Mouse (Mus musculus) neural tube, embryonic 13.5 days (tissue): Measurements from ENCODE around the gene Runx3. TPM values are rescaled to one million over a fixed set of nuclear protein-coding genes. Genes with fewer than 3 reads are reported as not detected.

ENCODE experiments used
- ATAC-seq: fragments of 200-750 bp; cut with Nextera tagmentation; 2 replicates; pipeline ENCODE4 v1.8.0; 2017; ENCODE audit warnings: low read depth, mild to moderate bottlenecking, moderate TSS enrichment, moderate library complexity
- H3K27ac ChIP-seq: fragments of 300-500 bp; sonication (generic); replicated peaks from 2 replicates; pipeline ENCODE4 v1.5.1; 2015; ENCODE audit warnings: moderate library complexity, mild to moderate bottlenecking, inconsistent platforms
- H3K27me3 ChIP-seq: fragments of 300-500 bp; sonication (generic); 2 replicates; pipeline ENCODE4 v1.6.1; 2015; ENCODE audit warnings: mild to moderate bottlenecking, inconsistent platforms
- H3K36me3 ChIP-seq: fragments of 300-500 bp; sonication (generic); 2 replicates; pipeline ENCODE4 v1.6.1; 2015; ENCODE audit warnings: mild to moderate bottlenecking, inconsistent platforms
- H3K4me1 ChIP-seq: fragments of 300-500 bp; sonication (generic); replicated peaks from 2 replicates; pipeline ENCODE4 v1.6.1; 2015; ENCODE audit warnings: inconsistent platforms
- H3K4me2 ChIP-seq: fragments of 300-500 bp; sonication (generic); 2 replicates; pipeline ENCODE4 v1.6.1; 2015; ENCODE audit warnings: inconsistent platforms, mild to moderate bottlenecking, moderate library complexity
- H3K4me3 ChIP-seq: fragments of 300-500 bp; sonication (generic); 2 replicates; pipeline ENCODE4 v1.5.1; 2015; ENCODE audit warnings: mild to moderate bottlenecking, inconsistent platforms
- H3K9ac ChIP-seq: fragments of 300-500 bp; sonication (generic); 2 replicates; pipeline ENCODE4 v1.6.1; 2015; ENCODE audit warnings: moderate library complexity, mild to moderate bottlenecking, inconsistent platforms
- H3K9me3 ChIP-seq: fragments of 300-500 bp; sonication (generic); 2 replicates; pipeline ENCODE4 v1.6.1; 2016; ENCODE audit warnings: inconsistent platforms
- WGBS: fragments of 180-500 bp; shearing (Covaris S2); methylation state at CpG from one replicate; pipeline ENCODE4 v1.1.7; 2015; 5-methylcytosine and 5-hydroxymethylcytosine counted together
- polyA plus RNA-seq: library from polyadenylated mRNA; unstranded; fragments of >200 nt; fragmentation: Nextera tagmentation; extraction: Ambion mirVana; gene quantifications from 2 replicates; pipeline ENCODE4 v1.2.1, GENCODE M21; 2015

Runx3 gene
- polyA plus RNA-seq = 1.7 and 1.9 TPM in 2 replicates

GRCm38 (mm10) chr4:135120342-135121100, at the start of gene Runx3:
Gene Runx3 (plus strand): TSS chr4:135120652.
- no peak within 1 kb of the TSS for H3K4me3 ChIP-seq
- no peak within 1 kb of the TSS for H3K9ac ChIP-seq
- peaks cover 3% of the 10 kb centered on the region; the same call in 1 of the 2 replicates for H3K27me3 ChIP-seq
- 80% methylated on average over 18 of the region's 18 CpGs for WGBS
- ATAC-seq = no peak
- H3K9me3 ChIP-seq = no peaks in the 10 kb centered on the region
- no peaks in the 10 kb centered on the region for H3K4me1 ChIP-seq
- H3K4me2 ChIP-seq = no peak within 1 kb of the TSS
- no peaks in the 10 kb centered on the region for H3K36me3 ChIP-seq
- no peak within 1 kb of the TSS for H3K27ac ChIP-seq

GRCm38 (mm10) chr4:135072671-135073070, 47.8 kb upstream of the Runx3 start:
- ATAC-seq = no peak
- H3K4me1 ChIP-seq = no peaks in the 10 kb centered on the region
- H3K27ac ChIP-seq = no peak overlapping the region
- no peaks in the 10 kb centered on the region for H3K9me3 ChIP-seq
- H3K4me2 ChIP-seq = no peak overlapping the region
- no peak overlapping the region for H3K9ac ChIP-seq
- no peaks in the 10 kb centered on the region for H3K36me3 ChIP-seq
- 93% methylated on average over 6 of the region's 6 CpGs for WGBS
- no peak overlapping the region for H3K4me3 ChIP-seq
- no peaks in the 10 kb centered on the region for H3K27me3 ChIP-seq

GRCm38 (mm10) chr4:135073523-135073922, 46.9 kb upstream of the Runx3 start:
- H3K4me3 ChIP-seq = no peak overlapping the region
- ATAC-seq = no peak
- 79% methylated on average over 10 of the region's 10 CpGs for WGBS
- H3K27ac ChIP-seq = no peak overlapping the region
- H3K36me3 ChIP-seq = no peaks in the 10 kb centered on the region
- H3K9me3 ChIP-seq = no peaks in the 10 kb centered on the region
- H3K9ac ChIP-seq = no peak overlapping the region
- H3K4me2 ChIP-seq = no peak overlapping the region
- no peaks in the 10 kb centered on the region for H3K4me1 ChIP-seq
- H3K27me3 ChIP-seq = no peaks in the 10 kb centered on the region

GRCm38 (mm10) chr4:135074646-135075045, 45.8 kb upstream of the Runx3 start:
- no peak overlapping the region for H3K9ac ChIP-seq
- peaks cover under 1% of the 10 kb centered on the region; the same call in 1 of the 2 replicates for H3K4me1 ChIP-seq
- no peaks in the 10 kb centered on the region for H3K36me3 ChIP-seq
- H3K4me2 ChIP-seq = no peak overlapping the region
- ATAC-seq = no peak
- H3K4me3 ChIP-seq = no peak overlapping the region
- H3K27ac ChIP-seq = no peak overlapping the region
- no peaks in the 10 kb centered on the region for H3K27me3 ChIP-seq
- WGBS = 65% methylated on average over 4 of the region's 4 CpGs
- H3K9me3 ChIP-seq = no peaks in the 10 kb centered on the region

- no peak for ATAC-seq
These were observed 45.1 kb upstream of the Runx3 start for GRCm38 (mm10) chr4:135075360-135075759.

GRCm38 (mm10) chr4:135076611-135077010, 43.8 kb upstream of the Runx3 start:
- ATAC-seq = no peak
- Histone ChIP-seq H3K9me3 (no peaks in the 10 kb centered on the region), H3K4me1 (peaks cover 13% of the 10 kb centered on the region; the same call in 1 of the 2 replicates), H3K9ac (no peak overlapping the region), H3K4me2 (no peak overlapping the region), H3K27ac (no peak overlapping the region), H3K4me3 (no peak overlapping the region), H3K27me3 (no peaks in the 10 kb centered on the region), H3K36me3 (no peaks in the 10 kb centered on the region)
- 89% methylated on average over 5 of the region's 5 CpGs for WGBS

More at GRCm38 (mm10) chr4:135075360-135075759, 45.1 kb upstream of the Runx3 start:
- no peak overlapping the region for H3K4me2 ChIP-seq
- no peak overlapping the region for H3K4me3 ChIP-seq
- H3K27ac ChIP-seq = no peak overlapping the region
- peaks cover 8% of the 10 kb centered on the region; the same call in 1 of the 2 replicates for H3K4me1 ChIP-seq
- 92% methylated on average over 6 of the region's 6 CpGs for WGBS
- H3K36me3 ChIP-seq = no peaks in the 10 kb centered on the region
- no peaks in the 10 kb centered on the region for H3K27me3 ChIP-seq
- no peak overlapping the region for H3K9ac ChIP-seq
- no peaks in the 10 kb centered on the region for H3K9me3 ChIP-seq

GRCm38 (mm10) chr4:135077196-135077595, 43.3 kb upstream of the Runx3 start:
- no peaks in the 10 kb centered on the region for H3K9me3 ChIP-seq
- ATAC-seq = no peak
- H3K9ac ChIP-seq = no peak overlapping the region
- H3K27ac ChIP-seq = no peak overlapping the region
- H3K4me2 ChIP-seq = no peak overlapping the region
- WGBS = 84% methylated on average over 9 of the region's 9 CpGs
- H3K27me3 ChIP-seq = no peaks in the 10 kb centered on the region
- H3K4me1 ChIP-seq = peaks cover 13% of the 10 kb centered on the region; the same call in 1 of the 2 replicates
- no peak overlapping the region for H3K4me3 ChIP-seq
- H3K36me3 ChIP-seq = no peaks in the 10 kb centered on the region

GRCm38 (mm10) chr4:135079859-135080640, 40.4 kb upstream of the Runx3 start:
- no peaks in the 10 kb centered on the region for H3K27me3 ChIP-seq
- H3K4me3 ChIP-seq = no peak overlapping the region
- no peaks in the 10 kb centered on the region for H3K9me3 ChIP-seq
- H3K36me3 ChIP-seq = no peaks in the 10 kb centered on the region
- peaks cover 13% of the 10 kb centered on the region; the same call in 1 of the 2 replicates for H3K4me1 ChIP-seq
- no peak for ATAC-seq
- no peak overlapping the region for H3K4me2 ChIP-seq
- 55% methylated on average over 23 of the region's 23 CpGs for WGBS
- H3K27ac ChIP-seq = no peak overlapping the region
- H3K9ac ChIP-seq = no peak overlapping the region

- no peak for ATAC-seq
- Histone ChIP-seq H3K9ac (no peak overlapping the region), H3K4me1 (peaks cover 13% of the 10 kb centered on the region; the same call in 1 of the 2 replicates), H3K9me3 (no peaks in the 10 kb centered on the region), H3K27ac (no peak overlapping the region), H3K36me3 (no peaks in the 10 kb centered on the region), H3K4me2 (no peak overlapping the region), H3K4me3 (no peak overlapping the region), H3K27me3 (no peaks in the 10 kb centered on the region)
- WGBS = 61% methylated on average over 7 of the region's 7 CpGs
These were observed 39.9 kb upstream of the Runx3 start for GRCm38 (mm10) chr4:135080641-135080920.

- no peaks in the 10 kb centered on the region for H3K9me3 ChIP-seq
- 79% methylated on average over 6 of the region's 6 CpGs for WGBS
- no peak overlapping the region for H3K27ac ChIP-seq
- no peaks in the 10 kb centered on the region for H3K36me3 ChIP-seq
- no peak overlapping the region for H3K9ac ChIP-seq
- no peak for ATAC-seq
- no peak overlapping the region for H3K4me3 ChIP-seq
- H3K4me2 ChIP-seq = no peak overlapping the region
- peaks cover 13% of the 10 kb centered on the region; the same call in 1 of the 2 replicates for H3K4me1 ChIP-seq
- H3K27me3 ChIP-seq = no peaks in the 10 kb centered on the region
These were observed 37.4 kb upstream of the Runx3 start for GRCm38 (mm10) chr4:135083089-135083488.

GRCm38 (mm10) chr4:135085077-135085853, 35.2 kb upstream of the Runx3 start:
- Histone ChIP-seq H3K4me3 (no peak overlapping the region), H3K9me3 (no peaks in the 10 kb centered on the region), H3K27ac (no peak overlapping the region), H3K4me2 (no peak overlapping the region), H3K4me1 (peaks cover 6% of the 10 kb centered on the region; the same call in 1 of the 2 replicates), H3K27me3 (no peaks in the 10 kb centered on the region), H3K9ac (no peak overlapping the region), H3K36me3 (no peaks in the 10 kb centered on the region)
- 79% methylated on average over 13 of the region's 13 CpGs for WGBS
- ATAC-seq = no peak

- Histone ChIP-seq H3K4me3 (no peak overlapping the region), H3K4me2 (no peak overlapping the region), H3K9me3 (no peaks in the 10 kb centered on the region), H3K27ac (no peak overlapping the region), H3K9ac (no peak overlapping the region), H3K27me3 (no peaks in the 10 kb centered on the region), H3K4me1 (no peaks in the 10 kb centered on the region), H3K36me3 (no peaks in the 10 kb centered on the region)
- ATAC-seq = no peak
- WGBS = 69% methylated on average over 13 of the region's 13 CpGs
These were observed 29.8 kb upstream of the Runx3 start for GRCm38 (mm10) chr4:135090613-135091012.
